Mouse (Mus musculus) ovary, adult 18-20 months (tissue): ENCODE measurements around the gene Gm20388.

ENCODE experiments used
- DNase-seq: peaks from one replicate; pipeline ENCODE4 v3.0.0; 2022; ENCODE audit warnings: low spot score, mixed read lengths

Gene Gm20388

DNA sequence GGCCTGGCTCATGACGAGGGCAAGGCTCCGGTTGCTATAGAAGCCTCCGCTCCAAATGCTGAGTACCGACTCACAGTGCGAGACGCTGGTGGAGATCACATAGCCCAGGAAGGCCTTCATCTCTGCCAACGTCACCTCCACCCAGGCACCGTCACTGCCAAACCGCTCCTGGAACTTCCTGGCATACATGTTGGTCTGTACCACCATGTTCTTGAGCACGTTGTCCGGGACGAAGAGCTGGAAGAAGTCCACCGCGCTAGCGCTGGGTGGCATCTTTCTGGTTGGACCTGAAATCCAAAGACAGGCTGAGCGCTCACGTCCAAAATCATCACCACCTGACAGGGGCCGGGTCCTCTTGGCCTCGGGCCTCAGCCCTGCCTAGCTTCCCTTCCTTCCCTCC is 4473.7 kb downstream of the Gm20388 start:
- DNase-seq = no peak

DNA sequence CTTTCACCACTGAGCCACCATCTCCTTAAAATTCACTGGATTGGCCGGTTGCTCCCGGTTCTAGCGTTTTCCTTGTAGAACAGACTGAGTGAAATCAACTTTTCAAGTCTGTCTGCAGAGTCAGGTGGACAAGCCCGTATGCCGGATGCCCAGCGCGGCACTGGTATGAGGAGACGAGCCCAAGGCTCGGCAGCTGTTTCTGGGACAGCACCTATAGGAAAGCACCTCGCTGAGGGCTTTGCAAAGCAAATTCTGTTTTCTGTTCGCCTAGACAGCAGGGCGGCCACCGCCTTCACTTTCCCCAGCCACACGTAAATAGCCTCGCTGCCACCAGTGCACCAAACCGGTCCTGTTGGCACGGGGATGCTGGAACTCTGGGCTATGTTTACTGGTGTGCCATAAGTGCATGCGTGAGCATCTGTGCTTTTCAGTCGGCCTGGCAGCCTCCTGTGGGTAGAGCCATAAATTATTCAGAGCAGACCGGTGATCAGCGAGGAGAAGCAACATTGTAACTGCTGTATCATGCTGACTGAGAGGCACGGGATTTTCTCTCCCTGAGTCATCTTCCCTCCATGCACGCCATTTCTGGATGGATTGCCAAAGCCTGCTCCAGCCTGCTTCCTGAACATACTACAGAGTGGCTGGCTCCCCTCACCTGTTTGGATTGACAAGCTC is 4475.7 kb downstream of the Gm20388 start:
- DNase-seq = no peak

DNA sequence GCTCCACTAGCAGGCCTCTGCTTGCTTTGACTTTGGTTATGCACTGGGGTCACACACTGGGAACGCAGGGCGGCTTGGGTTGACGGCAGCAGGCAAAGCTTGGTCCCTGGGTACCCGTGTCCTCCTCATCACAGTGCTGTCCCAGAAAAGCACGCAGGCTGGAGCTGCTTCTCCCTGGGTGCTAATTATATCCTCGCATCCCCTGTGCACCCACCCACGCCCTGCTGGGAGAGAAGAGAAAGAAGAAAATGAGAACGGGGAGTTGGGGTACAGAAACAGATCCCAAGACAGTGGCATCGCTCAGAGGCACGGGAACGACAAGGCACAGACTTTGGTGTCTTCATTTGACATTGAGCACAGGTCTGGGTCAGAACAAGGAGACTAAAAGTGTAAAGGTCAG is 4478.9 kb downstream of the Gm20388 start:
- no peak for DNase-seq

DNA sequence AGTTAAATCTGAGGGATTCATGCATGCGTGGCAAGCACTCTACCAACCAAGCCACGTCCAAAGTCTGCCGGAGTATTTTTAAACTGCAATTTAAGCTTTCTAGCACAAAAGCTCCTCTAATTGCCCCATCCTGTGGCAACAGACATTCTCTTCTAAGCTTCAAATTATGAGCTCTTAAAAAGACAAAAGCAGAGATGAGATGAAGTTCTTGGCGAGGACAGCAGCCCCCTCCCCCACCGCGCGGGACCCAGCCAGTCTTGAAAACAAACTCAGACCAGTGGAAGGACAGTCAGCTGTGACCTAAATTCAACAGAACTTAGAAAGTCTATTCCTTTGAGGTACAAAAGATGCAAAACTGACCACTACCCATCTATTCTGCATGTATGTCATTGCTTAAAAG is 4480.6 kb downstream of the Gm20388 start:
- DNase-seq = no peak

DNA sequence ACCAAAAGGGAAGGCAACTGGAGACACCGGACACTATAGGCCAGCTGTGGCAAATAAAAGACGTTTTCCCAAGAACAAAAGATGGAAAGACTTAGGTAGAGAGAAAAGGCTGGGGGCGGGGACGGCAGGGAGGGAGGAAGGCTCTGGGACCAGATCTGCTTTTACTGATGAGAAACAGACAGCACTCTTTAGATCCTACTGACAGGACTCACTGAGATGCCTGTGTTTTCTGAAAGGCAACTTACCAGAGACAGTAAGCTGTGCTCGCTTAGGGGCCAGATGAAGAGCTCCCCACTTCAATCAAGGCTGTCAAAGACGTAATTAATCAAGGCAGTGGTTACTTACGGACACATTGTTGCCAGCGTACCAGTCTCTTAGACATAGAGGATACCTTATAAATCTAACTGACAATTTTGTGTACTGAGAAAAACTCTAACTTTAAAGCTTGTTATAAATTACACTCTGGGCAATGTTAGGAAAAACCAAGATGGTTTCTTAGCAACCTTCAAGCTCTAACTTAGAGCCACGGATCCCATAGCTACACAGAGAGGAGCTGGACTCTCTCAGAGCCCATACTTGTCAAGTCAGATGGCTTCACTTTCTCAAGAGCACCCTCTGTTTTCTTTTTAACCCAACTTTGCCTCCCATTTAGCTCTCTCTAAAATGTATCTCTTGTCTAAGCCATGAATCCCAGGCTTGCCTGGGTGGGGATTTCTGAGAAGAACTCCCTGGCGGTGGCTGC is 4481.8 kb downstream of the Gm20388 start:
- DNase-seq = no peak

DNA sequence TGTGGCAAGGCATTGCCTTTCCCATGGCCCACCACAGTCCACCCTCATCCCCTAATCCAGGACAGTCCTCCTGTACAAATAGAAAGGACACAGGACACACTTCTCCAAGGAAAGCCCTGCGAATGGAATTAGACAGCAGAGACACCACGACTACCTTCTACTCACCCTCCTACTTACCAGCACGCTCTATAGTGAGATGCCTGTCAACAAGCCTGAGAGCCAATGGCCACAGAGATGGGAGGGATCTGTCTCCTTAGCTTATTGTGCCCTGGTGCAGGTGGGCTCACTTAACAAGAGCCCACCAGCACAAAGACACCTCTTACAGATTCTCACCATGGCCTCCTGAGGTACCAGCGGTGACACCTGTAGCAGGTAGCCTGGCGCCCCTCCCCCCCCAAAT is 4482.4 kb downstream of the Gm20388 start:
- DNase-seq = no peak

DNA sequence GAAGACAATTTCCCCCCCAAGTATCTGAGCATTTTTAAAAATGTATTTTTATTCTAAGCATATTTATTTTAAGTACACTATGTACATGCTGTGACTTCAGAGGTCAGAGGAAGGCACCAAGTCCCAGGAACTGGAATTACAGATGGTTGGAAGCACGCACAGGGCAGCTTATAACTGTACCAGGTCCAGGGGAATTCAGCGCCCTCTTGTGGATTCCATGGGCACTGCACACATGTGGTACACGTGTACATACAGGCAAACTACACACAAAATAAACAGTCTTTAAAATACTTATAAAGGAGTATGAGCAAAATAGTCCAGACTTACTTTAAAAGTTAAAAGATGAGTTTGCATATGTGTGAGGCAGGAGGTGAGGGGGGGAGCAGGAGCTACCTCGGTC is 4483.3 kb downstream of the Gm20388 start:
- no peak for DNase-seq

DNA sequence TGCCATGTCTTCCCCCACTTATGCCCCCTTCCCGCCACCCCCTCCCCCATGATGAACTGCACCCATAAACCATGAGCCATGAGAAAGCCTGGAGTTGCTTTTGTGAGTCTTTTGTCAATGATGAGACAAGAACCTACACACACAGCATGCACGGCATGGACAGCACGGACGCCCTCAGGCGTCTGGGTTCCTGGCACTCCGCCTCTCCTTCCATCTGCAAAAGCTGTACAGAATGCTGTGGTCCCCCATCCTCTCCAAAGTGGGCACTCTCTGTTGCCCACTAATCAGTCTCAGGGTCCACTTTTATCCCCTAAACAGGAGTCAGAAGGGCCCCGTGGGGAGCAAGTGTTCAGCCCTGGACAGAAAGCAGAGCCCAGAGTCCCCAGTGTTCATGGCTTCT is 4484.3 kb downstream of the Gm20388 start:
- no peak for DNase-seq
